Mouse (Mus musculus) forebrain, embryonic 13.5 days (tissue): ENCODE results near the gene Aqr. TPM values are rescaled to one million over a fixed set of nuclear protein-coding genes. Genes with fewer than 3 reads are reported as not detected.

ENCODE experiments used
- ATAC-seq: fragments of 200-750 bp; cut with Nextera tagmentation; 2 replicates; pipeline ENCODE4 v1.8.0; 2017
- H3K27ac ChIP-seq: fragments of 300-500 bp; sonication (generic); 2 replicates; pipeline ENCODE4 v1.5.1; 2015; ENCODE audit warnings: inconsistent platforms, mild to moderate bottlenecking, moderate library complexity
- H3K27me3 ChIP-seq: fragments of 300-500 bp; sonication (generic); 2 replicates; pipeline ENCODE4 v1.6.1; 2015; ENCODE audit warnings: mild to moderate bottlenecking, inconsistent platforms
- H3K36me3 ChIP-seq: fragments of 300-500 bp; sonication (generic); 2 replicates; pipeline ENCODE4 v1.6.1; 2015; ENCODE audit warnings: mild to moderate bottlenecking, inconsistent platforms; ENCODE audit not compliant: poor library complexity, severe bottlenecking
- H3K4me1 ChIP-seq: fragments of 300-500 bp; sonication (generic); 2 replicates; pipeline ENCODE4 v1.6.1; 2015; ENCODE audit warnings: inconsistent platforms
- H3K4me2 ChIP-seq: fragments of 300-500 bp; sonication (generic); 2 replicates; pipeline ENCODE4 v1.6.1; 2015; ENCODE audit warnings: inconsistent platforms, mild to moderate bottlenecking, moderate library complexity
- H3K4me3 ChIP-seq: fragments of 300-500 bp; sonication (generic); 2 replicates; pipeline ENCODE4 v1.5.1; 2015; ENCODE audit warnings: mild to moderate bottlenecking, inconsistent platforms
- H3K9ac ChIP-seq: fragments of 300-500 bp; sonication (generic); 2 replicates; pipeline ENCODE4 v1.6.1; 2015; ENCODE audit warnings: mild to moderate bottlenecking, inconsistent platforms
- H3K9me3 ChIP-seq: fragments of 300-500 bp; sonication (generic); replicated peaks from 2 replicates; pipeline ENCODE4 v1.6.1; 2016; ENCODE audit warnings: inconsistent platforms
- WGBS: fragments of 180-500 bp; shearing (Covaris S2); methylation state at CpG from one replicate; pipeline ENCODE4 v1.1.7; 2015; 5-methylcytosine and 5-hydroxymethylcytosine counted together
- microRNA-seq: library from miRNA; unstranded; fragments of <30 nt; microRNA quantifications from one replicate; pipeline ENCODE4, GENCODE M21; 2016
- polyA plus RNA-seq: library from polyadenylated mRNA; unstranded; fragments of >200 nt; fragmentation: Nextera tagmentation; extraction: Ambion mirVana; gene quantifications from 2 replicates; pipeline ENCODE4 v1.2.1, GENCODE M21; 2015

Gene Aqr
- polyA plus RNA-seq, 1 experiment from 2014 or later = 52.1 TPM

DNA sequence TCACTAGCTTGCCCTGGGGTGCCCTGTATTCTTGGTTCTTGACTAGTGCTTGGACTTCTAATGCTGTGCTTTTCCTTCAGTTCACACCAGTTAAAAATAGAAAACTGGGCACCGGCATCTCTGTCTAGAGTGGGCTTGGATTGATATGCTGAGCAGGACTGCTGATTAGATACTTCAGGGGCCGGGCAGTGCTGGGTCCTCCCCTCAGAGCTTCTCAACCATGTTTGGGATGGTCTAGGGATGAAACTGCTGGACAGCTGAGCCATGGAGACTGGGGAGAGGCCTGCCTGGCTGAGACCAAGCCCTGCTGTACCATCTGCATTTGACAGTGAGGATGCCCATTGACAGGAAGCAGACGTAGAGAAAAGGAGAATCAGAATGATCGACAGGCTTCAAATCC, 132.7 kb downstream of the Aqr start:
- Histone ChIP-seq H3K27ac (no peak overlapping the region), H3K27me3 (no peaks in the 10 kb centered on the region), H3K4me3 (no peak overlapping the region), H3K36me3 (no peaks in the 10 kb centered on the region), H3K4me1 (peaks cover 8% of the 10 kb centered on the region; the same call in 1 of the 2 replicates), H3K9me3 (no peaks in the 10 kb centered on the region), H3K4me2 (no peak overlapping the region), H3K9ac (no peak overlapping the region)
- 90% methylated on average over 4 of the region's 4 CpGs for WGBS
- ATAC-seq = no peak

DNA sequence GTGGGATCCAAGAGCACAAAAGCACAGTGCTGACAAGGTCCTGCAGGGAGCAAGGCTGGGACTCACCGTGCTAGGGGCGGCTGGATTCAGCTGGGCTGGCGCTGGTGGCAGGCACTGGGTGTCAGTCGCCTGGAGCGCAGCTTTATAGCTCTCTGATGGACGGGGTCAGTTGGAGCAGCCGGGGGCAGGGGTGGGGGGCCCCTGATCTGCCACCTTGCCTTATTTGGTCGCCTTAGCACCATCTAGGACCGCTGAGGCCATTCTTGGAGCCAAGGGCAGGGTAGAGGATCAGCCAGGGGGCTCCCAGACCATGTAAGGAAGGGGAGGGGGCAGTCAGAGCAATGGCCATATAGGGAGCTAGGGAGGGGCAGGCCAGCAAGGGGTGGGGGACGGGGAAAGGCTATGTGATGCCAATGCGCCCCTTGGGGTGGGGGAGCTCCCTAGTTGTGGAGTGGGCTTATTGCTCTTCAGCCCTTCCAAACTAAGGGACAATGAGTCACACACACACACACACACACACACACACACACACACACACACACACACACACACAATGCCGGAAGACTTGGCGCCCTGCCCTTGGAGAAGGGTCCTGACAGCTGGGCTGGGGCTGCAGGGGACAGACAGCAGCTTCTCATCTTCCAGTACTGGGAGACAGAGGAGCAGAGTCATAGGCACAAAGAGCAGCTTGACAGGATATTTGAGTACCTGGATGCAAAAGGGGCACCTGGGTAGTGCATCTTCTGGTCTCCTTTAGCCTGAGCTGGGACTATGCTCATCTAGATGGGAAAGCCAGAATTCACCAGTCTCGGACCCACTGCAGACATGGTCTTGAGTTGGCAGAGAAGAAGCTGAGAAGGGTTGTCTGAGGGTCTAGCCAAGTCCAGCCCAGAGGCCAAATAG, 133.9 kb downstream of the Aqr start, which contains the start of gene Actc1:
Gene Actc1, minus strand, starts transcription at position 853 of the 903 bp plus-strand sequence.
- no peak within 1 kb of the TSS for H3K9ac ChIP-seq
- no peaks in the 10 kb centered on the region for H3K9me3 ChIP-seq
- H3K27me3 ChIP-seq = no peaks in the 10 kb centered on the region
- 0 out of 2 replicates have a peak, but pooled peaks have one; percentile 9 for ATAC-seq
- H3K27ac ChIP-seq = no peak within 1 kb of the TSS
- 55% methylated on average over 12 of the region's 14 CpGs for WGBS
- no peaks in the 10 kb centered on the region for H3K36me3 ChIP-seq
- peaks cover 8% of the 10 kb centered on the region; the same call in 1 of the 2 replicates for H3K4me1 ChIP-seq
- H3K4me2 ChIP-seq = no peak within 1 kb of the TSS
- H3K4me3 ChIP-seq = no peak within 1 kb of the TSS

DNA sequence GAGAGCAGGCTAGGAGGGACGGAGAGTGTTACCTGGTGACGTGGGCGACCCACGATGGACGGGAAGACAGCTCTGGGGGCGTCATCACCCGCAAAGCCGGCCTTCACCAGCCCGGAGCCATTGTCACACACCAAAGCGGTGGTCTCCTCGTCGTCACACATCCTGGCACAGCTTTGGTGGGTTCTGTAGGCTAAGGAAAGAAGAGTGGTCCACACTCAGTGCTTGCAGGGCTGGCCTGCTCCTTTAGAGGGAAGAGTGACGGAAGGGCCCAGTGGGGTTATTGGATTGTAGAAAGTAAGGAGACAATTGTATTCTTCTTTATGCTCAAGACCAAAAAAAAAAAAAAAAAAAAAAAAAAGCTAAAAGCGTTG, 135.0 kb downstream of the Aqr start:
- no peaks in the 10 kb centered on the region for H3K4me1 ChIP-seq
- no peak overlapping the region for H3K9ac ChIP-seq
- 94% methylated on average over 14 of the region's 14 CpGs for WGBS
- no peak overlapping the region for H3K4me3 ChIP-seq
- no peak for ATAC-seq
- no peaks in the 10 kb centered on the region for H3K9me3 ChIP-seq
- no peaks in the 10 kb centered on the region for H3K36me3 ChIP-seq
- H3K4me2 ChIP-seq = no peak overlapping the region
- no peak overlapping the region for H3K27ac ChIP-seq
- no peaks in the 10 kb centered on the region for H3K27me3 ChIP-seq

Small RNAs within 50 kb of the gene (microRNA-seq; reads per million reads assigned to microRNA genes)
- gene Mir7002 = not detected

Other genes starting within 250 kb of the Aqr start
- gene Gjd2, start 173.4 kb downstream of the Aqr start, polyA plus RNA-seq = 2.0 and 3.5 TPM in 2 replicates
- gene Actc1, start 133.5 kb downstream of the Aqr start, polyA plus RNA-seq = 2.7 and 38.5 TPM in 2 replicates
- 4.5 and 4.8 TPM in 2 replicates for gene Zfp770, start 14.4 kb upstream of the Aqr start, polyA plus RNA-seq